Mouse (Mus musculus) lung, embryonic 15.5 days (tissue): Measurements from ENCODE around the gene Haus5. TPM values are rescaled to one million over a fixed set of nuclear protein-coding genes. Genes with fewer than 3 reads are reported as not detected.

Source experiments
- polyA plus RNA-seq: library from polyadenylated mRNA; unstranded; fragments of >200 nt; fragmentation: Nextera tagmentation; extraction: Ambion mirVana; gene quantifications from 2 replicates; pipeline ENCODE4 v1.2.1, GENCODE M21; 2015

Haus5 gene
- polyA plus RNA-seq, 1 experiment from 2014 or later: 62.6 TPM

Other genes with a start within 250 kb of the Haus5 start
- 0.70 and 2.3 TPM in 2 replicates for gene Hcst, start 245.1 kb downstream of the Haus5 start, polyA plus RNA-seq
- gene Nfkbid, start 243.3 kb downstream of the Haus5 start, polyA plus RNA-seq: 1.5 and 2.1 TPM in 2 replicates
- 23.9 and 24.4 TPM in 2 replicates for gene Aplp1, start 219.5 kb downstream of the Haus5 start, polyA plus RNA-seq
- gene Kirrel2, start 207.3 kb downstream of the Haus5 start, polyA plus RNA-seq: not detected in 2 replicates
- 0.08 TPM in 1 of 2 replicates, not detected in the other for gene Nphs1, start 206.7 kb downstream of the Haus5 start, polyA plus RNA-seq
- gene Prodh2, start 171.4 kb downstream of the Haus5 start, polyA plus RNA-seq: 0.25 and 0.44 TPM in 2 replicates
- gene Arhgap33, start 129.9 kb downstream of the Haus5 start, polyA plus RNA-seq: 7.7 and 9.3 TPM in 2 replicates
- gene Hspb6, start 112.8 kb downstream of the Haus5 start, polyA plus RNA-seq: 32.1 and 33.6 TPM in 2 replicates
- gene Proser3, start 112.7 kb downstream of the Haus5 start, polyA plus RNA-seq: 13.2 and 18.3 TPM in 2 replicates
- gene Lin37, start 105.2 kb downstream of the Haus5 start, polyA plus RNA-seq: 36.0 and 38.8 TPM in 2 replicates
- gene U2af1l4, start 101.7 kb downstream of the Haus5 start, polyA plus RNA-seq: 99.0 TPM in 2 replicates
- 13.0 and 15.1 TPM in 2 replicates for gene Gm49396, start 101.7 kb downstream of the Haus5 start, polyA plus RNA-seq
- gene Psenen, start 101.4 kb downstream of the Haus5 start, polyA plus RNA-seq: 119 and 124 TPM in 2 replicates
- 4.6 and 5.0 TPM in 2 replicates for gene Igflr1, start 99.6 kb downstream of the Haus5 start, polyA plus RNA-seq
- gene Kmt2b, start 76.3 kb downstream of the Haus5 start, polyA plus RNA-seq: 8.4 and 10.0 TPM in 2 replicates
- 2.3 and 3.7 TPM in 2 replicates for gene Zbtb32, start 66.1 kb downstream of the Haus5 start, polyA plus RNA-seq
- 0.88 and 1.4 TPM in 2 replicates for gene Upk1a, start 52.1 kb downstream of the Haus5 start, polyA plus RNA-seq
- gene Cox6b1, start 38.8 kb downstream of the Haus5 start, polyA plus RNA-seq: 867 and 890 TPM in 2 replicates
- gene Etv2, start 29.1 kb downstream of the Haus5 start, polyA plus RNA-seq: not detected in 2 replicates
- gene Rbm42, start 14.7 kb downstream of the Haus5 start, polyA plus RNA-seq: 126 and 130 TPM in 2 replicates
- not detected in 2 replicates for gene Pmis2, start 6.6 kb upstream of the Haus5 start, polyA plus RNA-seq
- 0.96 TPM in 1 of 2 replicates, not detected in the other for gene 2200002J24Rik, start 33.9 kb upstream of the Haus5 start, polyA plus RNA-seq
- 0.40 and 0.41 TPM in 2 replicates for gene Atp4a, start 47.2 kb upstream of the Haus5 start, polyA plus RNA-seq
- gene Tmem147, start 64.5 kb upstream of the Haus5 start, polyA plus RNA-seq: 153 and 159 TPM in 2 replicates
- gene Gapdhs, start 78.7 kb upstream of the Haus5 start, polyA plus RNA-seq: 0.19 and 0.46 TPM in 2 replicates
- 1.4 and 1.8 TPM in 2 replicates for gene Sbsn, start 86.5 kb upstream of the Haus5 start, polyA plus RNA-seq
- 5.4 and 5.9 TPM in 2 replicates for gene Dmkn, start 98.8 kb upstream of the Haus5 start, polyA plus RNA-seq
- 2.4 and 5.1 TPM in 2 replicates for gene Krtdap, start 122.9 kb upstream of the Haus5 start, polyA plus RNA-seq
- 0.38 and 0.46 TPM in 2 replicates for gene Ffar2, start 158.8 kb upstream of the Haus5 start, polyA plus RNA-seq
- gene Ffar3, start 191.2 kb upstream of the Haus5 start, polyA plus RNA-seq: not detected in 2 replicates
- not detected in 2 replicates for gene Ffar1, start 196.6 kb upstream of the Haus5 start, polyA plus RNA-seq
- gene Cd22, start 215.3 kb upstream of the Haus5 start, polyA plus RNA-seq: 0.05 TPM in 1 of 2 replicates, not detected in the other
- 0.32 and 0.34 TPM in 2 replicates for gene Mag, start 249.9 kb upstream of the Haus5 start, polyA plus RNA-seq